Mouse (Mus musculus) ovary, adult 18-20 months (tissue): ENCODE results near the gene Nptx2.

ENCODE experiments used
- DNase-seq: peaks from one replicate; pipeline ENCODE4 v3.0.0; 2022; ENCODE audit warnings: low spot score, mixed read lengths

Gene Nptx2

GRCm38 (mm10) chr5:144545653-144546422 lies at the start of gene Nptx2:
Gene Nptx2, plus strand, starts transcription at chr5:144545902.
- DNase-seq: peak; percentile 48

DNA sequence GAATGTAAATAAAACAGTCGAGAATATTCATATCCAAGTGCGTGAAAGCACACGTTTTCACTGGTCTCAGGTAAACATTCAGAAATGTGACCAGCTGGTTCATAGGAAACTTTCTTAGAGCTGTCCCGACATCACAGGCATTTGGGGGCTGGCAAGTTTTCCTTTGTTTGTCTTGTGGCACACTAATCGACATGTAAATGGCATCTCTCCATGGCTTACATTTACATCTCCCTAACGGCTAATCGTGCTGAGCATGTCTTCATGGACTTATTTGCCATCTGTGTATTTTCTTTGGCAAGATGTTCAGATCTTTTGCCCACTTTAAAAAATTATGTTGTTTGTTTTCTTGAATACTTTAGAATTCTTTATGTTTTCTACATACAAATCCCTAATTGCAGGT lies 49.2 kb upstream of the Nptx2 start:
- DNase-seq: no peak

DNA sequence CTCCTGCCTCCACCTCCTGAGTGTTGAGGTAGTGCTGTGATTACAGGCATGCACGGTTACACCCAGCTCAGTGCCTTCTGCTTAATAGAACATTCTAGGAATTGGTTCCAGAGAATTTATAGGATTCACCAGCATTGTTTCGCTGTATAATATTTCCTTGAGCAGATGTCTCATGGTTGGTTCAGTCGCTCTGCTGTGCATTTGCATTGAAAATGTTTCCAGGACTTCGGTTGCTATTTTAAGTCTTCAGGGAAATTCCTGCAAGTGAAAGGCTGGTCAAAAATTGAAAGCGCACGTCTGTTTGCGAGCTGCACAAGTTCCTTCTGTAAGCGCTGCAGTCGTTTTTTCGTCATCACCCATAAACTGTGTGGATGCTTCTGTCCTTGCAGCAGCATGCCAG lies 41.5 kb upstream of the Nptx2 start:
- DNase-seq: no peak

GRCm38 (mm10) chr5:144505731-144506130 lies 40.0 kb upstream of the Nptx2 start:
- DNase-seq: no peak

- no peak for DNase-seq
Measured at GRCm38 (mm10) chr5:144506156-144506555, 39.5 kb upstream of the Nptx2 start.

DNA sequence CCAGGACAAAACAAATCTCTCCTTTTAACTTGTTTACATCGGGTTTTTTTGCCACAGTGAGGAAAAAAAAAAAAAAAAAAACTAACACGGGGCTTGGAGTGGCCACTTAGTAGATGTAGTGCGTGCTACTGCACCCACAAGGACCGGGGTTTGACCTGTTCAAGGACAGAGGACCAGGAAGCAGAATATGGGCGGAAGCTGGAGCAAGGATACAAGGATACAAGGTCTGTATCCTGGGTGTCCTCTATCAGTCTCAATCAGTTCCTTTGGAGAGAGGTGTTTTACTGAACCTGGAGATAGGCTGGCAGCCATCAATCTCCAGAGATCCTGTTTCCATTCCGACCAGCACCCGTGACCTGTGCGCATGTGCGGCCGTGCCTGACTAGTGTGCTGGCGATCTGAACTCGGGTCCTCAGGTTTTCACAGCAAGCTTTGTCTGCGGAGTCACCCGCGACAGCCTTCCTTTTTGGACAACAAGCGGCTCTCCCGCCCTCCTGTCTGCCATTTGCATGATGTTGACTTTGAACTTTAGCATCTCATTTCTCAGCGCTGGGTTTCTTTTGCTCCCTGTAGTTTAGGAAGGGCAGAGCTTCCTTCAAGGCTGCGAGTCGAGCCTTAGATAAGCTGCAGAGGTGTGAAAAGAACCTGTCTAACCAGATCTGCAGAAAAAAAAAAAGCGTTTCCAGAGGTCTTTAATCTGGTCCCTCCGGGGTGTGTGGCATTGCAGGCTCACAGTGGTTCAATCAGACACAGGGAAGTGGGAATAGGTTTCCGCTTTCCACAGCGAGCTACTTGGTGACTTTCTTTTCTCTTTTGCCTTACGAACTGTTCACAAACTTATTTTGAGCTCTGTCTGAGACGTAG lies 38.8 kb upstream of the Nptx2 start:
- no peak for DNase-seq

DNA sequence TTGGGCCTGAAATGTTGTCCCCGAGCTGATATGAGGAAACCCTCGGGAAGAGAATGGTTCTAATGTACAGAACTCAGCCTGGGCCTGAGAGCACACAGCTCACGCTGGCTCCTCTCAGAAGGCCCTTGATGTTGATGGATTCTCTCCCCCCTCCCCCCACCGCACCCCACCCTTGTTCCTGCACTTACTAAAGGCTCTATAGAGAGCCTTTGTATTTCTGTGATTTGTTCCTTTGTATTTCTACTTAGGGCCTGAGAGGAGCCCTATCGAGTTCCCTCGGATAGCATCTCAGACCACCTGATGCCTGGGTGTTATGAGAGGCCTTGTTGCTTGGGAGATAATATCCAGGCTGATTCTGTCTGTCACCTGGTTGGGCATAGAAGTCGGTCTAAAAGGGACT lies 36.3 kb upstream of the Nptx2 start:
- DNase-seq: no peak

DNA sequence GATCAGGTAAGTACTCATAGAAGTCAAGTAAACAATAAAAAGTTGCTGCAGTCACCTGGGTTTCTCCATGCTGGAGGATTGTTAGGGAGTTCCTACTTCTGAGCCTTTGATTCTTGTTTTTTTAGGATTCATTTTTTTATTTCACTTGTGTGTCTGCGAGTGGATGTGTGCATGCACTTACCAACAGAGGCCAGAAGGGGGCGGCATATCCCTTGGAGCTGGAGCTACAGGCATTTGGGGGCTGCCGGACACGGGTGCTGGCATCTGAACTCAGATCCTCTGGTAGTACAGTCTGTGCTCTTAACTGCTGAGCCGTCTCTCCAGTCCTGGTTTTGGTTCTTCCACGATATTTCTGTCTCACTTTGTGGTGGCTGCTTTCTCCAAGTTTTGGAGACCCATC lies 31.0 kb upstream of the Nptx2 start:
- DNase-seq: no peak

DNA sequence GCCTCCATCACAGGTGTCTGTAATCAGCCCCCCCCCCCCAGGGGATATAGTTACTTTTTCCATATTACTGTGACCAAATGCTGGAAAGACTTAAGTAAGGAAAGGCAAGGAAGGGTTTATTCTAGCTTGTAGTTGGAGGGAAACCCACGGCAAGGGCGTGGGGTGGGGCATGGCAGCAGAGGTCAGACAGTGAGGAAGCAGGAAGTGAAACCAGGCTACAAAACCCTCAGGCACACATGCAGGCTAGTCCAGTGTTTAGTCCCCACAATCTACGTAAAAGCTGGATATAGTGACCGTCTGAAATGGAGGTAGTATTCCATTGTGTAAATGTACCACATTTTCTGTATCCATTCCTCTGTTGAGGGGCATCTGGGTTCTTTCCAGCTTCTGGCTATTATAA lies 30.5 kb upstream of the Nptx2 start:
- no peak for DNase-seq

DNA sequence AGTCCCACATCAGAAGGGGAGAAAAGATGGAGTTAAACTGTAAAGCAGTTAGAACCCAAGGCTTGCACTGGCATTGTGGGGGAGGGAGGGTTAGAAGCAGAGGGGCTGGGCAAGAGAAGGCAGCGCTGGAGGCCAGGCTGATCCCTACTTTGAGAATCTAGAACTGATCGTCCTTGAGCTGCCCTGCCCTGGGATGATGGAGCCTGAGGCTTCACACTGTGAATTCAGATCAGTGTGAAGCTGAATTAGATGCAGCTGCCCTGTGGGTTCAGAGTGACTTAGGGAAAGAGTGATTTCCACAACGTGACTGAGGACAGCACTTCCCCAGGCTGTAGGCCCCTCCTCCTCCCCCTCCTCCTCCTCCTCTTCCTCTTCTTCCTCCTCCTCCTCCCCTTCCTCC lies 25.6 kb upstream of the Nptx2 start:
- DNase-seq: no peak

DNA sequence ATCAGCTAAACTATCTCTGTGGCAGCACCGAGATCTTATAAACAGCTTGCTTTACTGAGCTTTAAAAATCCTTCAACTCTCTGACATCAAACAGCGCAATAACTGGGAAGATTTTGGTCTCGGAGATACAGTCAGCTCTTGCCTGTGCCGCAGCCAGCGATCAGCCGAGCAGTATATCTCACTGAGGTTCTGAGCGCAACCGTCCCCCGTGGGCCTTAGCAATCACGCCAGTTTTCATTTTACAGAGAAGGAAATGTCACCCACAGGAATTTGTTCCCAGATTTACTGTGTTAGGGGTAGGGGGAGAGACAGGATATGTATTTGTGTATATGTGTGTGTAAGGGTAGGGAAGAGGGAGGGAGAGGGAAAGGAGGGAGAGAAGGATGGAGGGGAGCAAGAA lies 20.9 kb upstream of the Nptx2 start:
- DNase-seq: no peak

DNA sequence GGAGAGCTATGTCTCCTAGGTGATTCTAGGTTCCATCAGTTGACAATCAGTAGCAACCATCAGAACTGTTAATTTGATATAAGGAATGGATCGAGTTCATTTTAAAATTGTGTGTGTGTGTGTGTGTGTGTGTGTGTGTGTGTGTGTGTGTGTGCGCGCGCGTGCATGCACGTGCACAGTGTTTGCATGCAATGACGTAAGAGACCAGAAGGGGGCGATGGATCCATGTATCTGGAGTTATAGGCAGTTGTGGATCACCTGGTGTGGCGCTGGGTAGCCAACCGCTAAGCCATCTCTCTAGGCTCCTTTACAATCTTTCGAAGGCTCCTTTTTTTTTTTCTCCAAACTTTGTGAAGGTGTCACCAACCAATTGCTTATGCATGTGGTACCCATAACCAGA lies 16.6 kb upstream of the Nptx2 start:
- no peak for DNase-seq

DNA sequence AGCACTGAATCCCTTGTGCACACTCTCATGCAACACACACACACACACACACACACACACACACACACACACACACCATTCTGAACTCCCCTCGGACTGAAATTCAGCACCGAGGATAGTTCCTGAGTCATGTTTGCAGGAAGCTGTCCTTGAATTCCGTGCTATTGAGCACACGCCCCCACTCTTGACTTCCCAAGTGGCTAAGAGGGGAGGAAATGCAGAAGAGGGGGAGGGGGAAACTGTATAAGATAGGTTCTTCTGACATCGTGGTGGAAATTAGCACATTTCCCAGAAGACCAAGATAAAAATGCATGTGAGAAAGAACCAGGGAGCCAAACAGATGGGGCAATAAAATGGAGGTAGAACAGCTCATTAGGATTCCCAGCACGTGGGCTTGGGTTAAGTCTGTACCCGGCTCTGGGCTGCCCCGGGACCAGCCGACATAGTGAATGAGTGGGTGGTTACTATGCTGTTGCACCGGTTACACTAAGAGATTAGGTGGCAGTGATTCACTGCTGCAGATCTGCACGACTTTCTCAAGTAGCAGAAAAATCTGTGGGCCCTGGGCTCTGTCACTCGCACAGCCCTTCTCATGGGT lies 2.9 kb upstream of the Nptx2 start:
- DNase-seq: no peak

GRCm38 (mm10) chr5:144546423-144546995 lies 807 bp downstream of the Nptx2 start:
- no peak for DNase-seq

DNA sequence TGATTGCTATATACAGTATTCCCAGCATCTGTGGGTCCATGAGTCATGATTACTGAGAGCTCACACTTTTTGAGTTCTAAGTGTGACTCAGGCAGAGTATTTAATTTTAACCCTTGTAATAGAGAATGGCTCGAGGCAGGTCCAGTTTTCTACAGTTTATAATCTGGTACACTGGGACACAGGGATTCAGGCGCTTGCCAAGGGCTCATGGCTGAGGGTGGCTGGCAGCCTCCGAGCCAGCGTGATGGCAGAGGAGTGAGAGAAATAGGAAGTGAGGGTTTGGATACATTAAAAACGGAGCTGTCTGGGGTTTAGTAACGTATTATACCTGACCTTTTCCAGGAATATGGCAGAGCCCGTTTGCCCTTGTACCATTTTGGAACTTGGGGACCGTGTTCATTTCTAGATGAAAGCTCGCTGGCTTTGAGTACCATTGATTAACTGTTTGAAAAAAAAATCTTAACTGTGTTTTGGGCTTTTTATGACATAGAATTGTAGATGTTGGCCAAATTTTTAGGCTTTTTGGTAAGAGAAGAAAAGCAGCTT lies 1.7 kb downstream of the Nptx2 start:
- no peak for DNase-seq

GRCm38 (mm10) chr5:144548079-144548631 lies 2.5 kb downstream of the Nptx2 start:
- DNase-seq: no peak

- no peak for DNase-seq
Measured at GRCm38 (mm10) chr5:144550003-144550402, 4.3 kb downstream of the Nptx2 start.

DNA sequence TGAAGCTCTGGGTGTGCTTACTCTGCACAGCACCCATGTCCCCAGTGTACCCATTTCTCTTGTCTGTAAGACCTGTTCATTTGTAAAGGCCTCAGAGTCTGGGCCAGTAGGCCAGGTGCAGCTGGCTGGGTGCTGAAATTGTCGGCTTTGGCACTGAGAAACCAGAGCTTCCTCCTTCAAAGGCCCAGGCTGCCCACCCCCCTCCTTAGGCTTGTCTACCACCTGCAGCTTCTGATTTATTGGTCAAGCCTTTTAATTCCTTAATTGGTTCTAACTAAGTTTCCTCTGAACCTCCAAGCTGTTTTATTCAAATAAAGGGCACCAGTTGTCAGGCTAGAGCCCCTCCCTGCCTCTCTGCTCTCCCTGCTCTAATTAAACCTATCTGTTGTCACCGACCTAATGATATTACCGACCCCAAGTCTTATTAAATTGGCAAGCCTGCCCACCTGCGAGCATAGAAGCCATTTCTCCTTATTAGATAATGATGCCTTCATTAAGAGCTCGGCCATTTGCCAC lies 5.0 kb downstream of the Nptx2 start:
- no peak for DNase-seq

DNA sequence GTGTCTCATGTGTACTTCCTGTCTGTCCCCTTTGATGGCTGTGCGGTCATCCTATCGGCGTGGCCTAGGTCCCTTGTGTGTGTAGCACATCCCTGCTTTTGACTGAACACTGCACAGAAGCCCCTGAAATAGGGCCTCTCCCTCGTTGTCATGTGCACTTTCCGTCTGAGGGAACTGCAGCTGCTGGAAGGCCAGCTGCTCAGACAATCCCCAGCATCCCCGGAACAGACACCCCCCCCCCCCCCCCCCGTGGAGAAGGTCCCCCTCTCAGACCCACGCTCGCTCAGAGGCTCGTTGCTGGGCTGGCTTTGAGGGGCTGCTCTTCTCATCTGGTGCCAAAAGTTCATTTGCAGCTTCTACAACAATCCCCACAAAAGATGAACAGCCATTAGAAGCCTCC lies 11.0 kb downstream of the Nptx2 start:
- no peak for DNase-seq

DNA sequence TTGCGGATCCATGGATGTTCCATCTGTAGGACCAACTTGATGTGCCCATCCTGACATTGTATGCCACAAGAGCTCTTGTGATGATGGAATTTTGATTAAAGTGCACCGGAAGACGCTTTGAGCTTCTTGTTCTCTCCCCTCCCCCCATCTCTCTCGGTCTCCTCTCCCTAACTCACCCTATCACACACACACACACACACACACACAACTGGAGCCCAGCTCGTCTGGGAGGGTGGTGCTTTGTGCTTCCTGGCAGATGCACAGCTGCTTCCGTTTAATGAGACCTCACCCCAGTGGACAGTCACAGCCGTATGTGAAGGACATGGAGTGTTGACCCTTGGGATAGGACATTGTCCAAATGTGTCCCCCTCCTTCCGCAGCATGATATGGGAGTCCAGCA lies 11.7 kb downstream of the Nptx2 start:
- no peak for DNase-seq

DNA sequence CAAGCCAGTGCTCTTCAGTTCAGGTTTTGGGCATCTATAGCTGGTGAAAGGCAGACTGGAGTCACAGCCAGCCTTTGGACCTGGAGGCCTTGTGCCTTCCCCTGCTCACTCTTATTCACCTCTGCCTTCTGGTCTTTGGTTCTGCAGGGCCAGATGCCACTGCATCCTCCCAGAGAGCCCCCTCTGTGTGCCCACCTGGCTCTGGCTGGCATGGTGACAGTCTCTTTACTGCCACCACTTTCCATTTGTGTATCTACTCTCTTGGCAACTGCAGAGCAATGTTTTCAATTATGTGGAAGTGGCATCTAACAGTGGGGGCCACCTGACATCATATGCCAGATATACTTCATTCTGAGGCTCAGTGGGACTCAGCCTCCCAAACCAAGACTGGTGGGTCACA lies 12.8 kb downstream of the Nptx2 start:
- DNase-seq: no peak

GRCm38 (mm10) chr5:144565739-144566138 lies 20.0 kb downstream of the Nptx2 start:
- no peak for DNase-seq
